Mouse (Mus musculus) cerebellum, adult 2 months (tissue): ENCODE results near the gene Rft1. TPM values are rescaled to one million over a fixed set of nuclear protein-coding genes. Genes with fewer than 3 reads are reported as not detected.

ENCODE experiments used
- DNase-seq, 2 experiments: peaks; one replicate each; pipeline ENCODE4 v3.0.0; 2021
- H3K27ac ChIP-seq: fragments of 200-500 bp; 2 replicates; pipeline ENCODE4 v1.5.1; 2012; ENCODE audit warnings: low read length, control low read depth, inconsistent platforms; ENCODE audit not compliant: insufficient read depth
- H3K27me3 ChIP-seq: fragments of 200-500 bp; 2 replicates; pipeline ENCODE4 v1.6.1; 2012; ENCODE audit warnings: inconsistent platforms, mild to moderate bottlenecking, low read length, moderate library complexity; ENCODE audit not compliant: control insufficient read depth, insufficient read depth
- H3K4me1 ChIP-seq: fragments of 200-500 bp; 2 replicates; pipeline ENCODE4 v1.6.1; 2011; ENCODE audit warnings: low read length; ENCODE audit not compliant: control insufficient read depth, insufficient read depth
- H3K4me3 ChIP-seq: fragments of 200-500 bp; replicated peaks from 2 replicates; pipeline ENCODE3; 2011; ENCODE audit warnings: mild to moderate bottlenecking, low read depth, low read length, control low read depth; ENCODE audit not compliant: insufficient read depth
- CTCF ChIP-seq: fragments of 200-500 bp; IDR thresholded peaks from 2 replicates; pipeline ENCODE4 v1.5.1; 2011; ENCODE audit warnings: low read depth, mild to moderate bottlenecking, control low read depth, low read length, moderate library complexity, borderline replicate concordance; ENCODE audit not compliant: insufficient read depth
- POLR2A ChIP-seq: fragments of 200-500 bp; IDR thresholded peaks from 2 replicates; pipeline ENCODE4 v1.6.1; 2011; ENCODE audit warnings: low read length, control low read depth, borderline replicate concordance; ENCODE audit not compliant: insufficient read depth
- WGBS: fragments of 180-500 bp; shearing (Covaris S2); methylation state at CpG from one replicate; pipeline ENCODE4 v1.1.7; 2018; 5-methylcytosine and 5-hydroxymethylcytosine counted together
- polyA plus RNA-seq: library from polyadenylated mRNA; depleted of rRNA; stranded (reverse); fragments of >200 nt; gene quantifications from 2 replicates; pipeline ENCODE4 v1.2.3, GENCODE M21; 2012

The Rft1 gene
- polyA plus RNA-seq, 1 experiment, result 12.4 TPM

DNA sequence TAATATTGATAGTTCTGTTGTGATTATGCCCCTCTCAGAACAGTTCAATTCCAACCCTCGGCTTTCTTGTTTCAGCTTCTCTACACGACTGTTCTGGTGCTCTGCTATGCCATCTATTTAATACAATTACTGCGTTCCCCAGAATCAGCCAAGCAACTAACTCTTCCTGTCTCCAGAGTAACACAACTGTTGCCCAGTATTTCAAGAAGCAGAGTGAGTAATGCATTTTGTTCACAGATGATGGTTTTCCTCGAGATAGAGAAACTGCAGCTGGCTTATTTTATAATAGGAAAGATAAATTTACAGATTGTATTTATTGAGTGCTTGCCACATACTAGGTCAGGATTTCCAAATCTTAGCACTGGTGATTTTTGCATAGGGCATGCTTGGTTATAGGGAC lies 12.4 kb downstream of the Rft1 start:
- Histone ChIP-seq H3K4me1 (no peaks in the 10 kb centered on the region), H3K4me3 (no peak overlapping the region), H3K27ac (no peak overlapping the region), H3K27me3 (no peaks in the 10 kb centered on the region)
- 82% methylated on average over 4 of the region's 4 CpGs for WGBS
- TF ChIP-seq CTCF (no peak), POLR2A (no peak)
- no peak for DNase-seq

DNA sequence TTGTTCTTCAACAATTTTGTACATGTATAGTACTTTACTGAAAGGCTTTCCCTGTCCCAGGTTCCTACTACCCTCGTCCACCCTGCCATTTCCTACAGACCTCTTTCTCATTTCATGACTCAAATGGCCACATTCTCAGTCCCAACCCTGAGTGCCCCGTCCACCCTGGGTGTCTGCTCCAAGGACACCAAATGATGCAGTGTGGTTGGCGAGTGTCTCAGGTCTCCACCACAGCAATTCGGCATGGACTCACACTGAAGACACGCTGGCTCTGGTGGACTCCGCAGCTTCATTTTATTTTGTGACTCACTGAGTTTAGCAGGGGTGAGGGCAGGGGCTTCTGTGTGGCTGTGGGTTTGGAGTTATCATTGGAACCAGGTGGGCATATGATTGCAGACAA lies 16.0 kb downstream of the Rft1 start:
- TF ChIP-seq POLR2A (no peak), CTCF (no peak)
- DNase-seq, result no peak
- 93% methylated on average over 6 of the region's 6 CpGs for WGBS
- no peak overlapping the region for H3K27ac ChIP-seq
- H3K4me1 ChIP-seq, result no peaks in the 10 kb centered on the region
- H3K27me3 ChIP-seq, result no peaks in the 10 kb centered on the region
- no peak overlapping the region for H3K4me3 ChIP-seq

DNA sequence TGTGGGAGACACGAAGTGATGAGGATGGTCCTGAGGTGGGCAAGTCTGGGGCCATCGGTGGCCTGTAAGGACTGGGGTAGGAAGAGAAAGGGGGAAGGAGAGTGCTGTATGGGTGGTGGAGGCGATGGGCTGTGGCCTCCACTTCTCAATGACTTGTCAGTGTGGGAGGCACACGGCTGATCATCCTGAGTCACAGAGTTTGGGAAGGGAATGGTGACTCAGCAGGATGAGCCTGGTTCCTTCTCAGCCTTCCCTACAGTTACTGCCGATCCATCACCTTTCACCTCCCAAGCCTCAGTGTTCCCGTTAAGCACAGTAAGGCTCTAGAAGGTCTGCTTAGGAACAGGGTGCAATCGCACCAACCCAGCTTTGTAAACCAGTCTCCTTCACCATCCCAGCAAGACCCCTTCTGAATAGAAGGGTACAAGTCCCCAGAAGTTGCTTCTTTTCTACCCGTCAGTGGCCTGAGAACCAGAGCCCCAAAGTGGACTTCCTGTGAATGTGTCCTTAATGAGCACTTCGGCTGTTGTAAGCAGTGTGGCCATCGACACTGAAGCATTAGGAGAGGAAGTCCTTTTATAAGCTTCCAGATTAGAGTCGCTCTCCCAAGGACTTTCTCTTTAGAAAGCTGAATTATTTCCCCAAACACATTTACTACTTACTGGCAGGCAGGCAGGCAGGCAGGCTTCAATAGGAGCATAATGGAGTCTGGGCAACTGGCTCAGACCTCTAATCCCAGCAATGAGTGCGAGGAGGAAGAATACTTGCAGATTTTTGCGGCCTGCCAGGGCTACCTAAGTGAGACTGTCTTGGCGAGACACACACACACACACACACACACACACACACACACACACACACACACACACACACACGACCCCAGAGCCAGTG lies 17.2 kb downstream of the Rft1 start:
- DNase-seq, result no peak
- H3K27me3 ChIP-seq, result no peaks in the 10 kb centered on the region
- no peak overlapping the region for H3K4me3 ChIP-seq
- no peak overlapping the region for H3K27ac ChIP-seq
- WGBS, result 75% methylated on average over 15 of the region's 15 CpGs
- TF ChIP-seq POLR2A (no peak), CTCF (no peak)
- H3K4me1 ChIP-seq, result no peaks in the 10 kb centered on the region

DNA sequence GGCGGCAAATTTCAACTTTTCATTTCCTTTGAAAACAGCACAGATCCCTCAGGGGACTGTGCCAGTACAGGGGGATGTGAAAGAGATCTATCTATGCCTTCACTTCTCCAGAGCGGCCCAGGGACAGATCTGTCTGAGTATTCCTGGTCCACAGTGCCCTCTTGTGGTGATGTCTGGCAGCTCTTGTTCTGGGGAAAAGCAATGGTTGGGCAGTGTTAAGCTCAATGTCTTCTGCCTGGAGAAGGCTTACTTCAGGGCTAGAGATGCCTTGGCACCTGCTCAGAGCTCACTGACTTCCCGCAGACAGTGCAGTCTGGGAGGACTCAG lies 17.8 kb downstream of the Rft1 start:
- Histone ChIP-seq H3K27me3 (no peaks in the 10 kb centered on the region), H3K4me3 (no peak overlapping the region)
- 6% methylated on average over 3 of the region's 3 CpGs for WGBS

DNA sequence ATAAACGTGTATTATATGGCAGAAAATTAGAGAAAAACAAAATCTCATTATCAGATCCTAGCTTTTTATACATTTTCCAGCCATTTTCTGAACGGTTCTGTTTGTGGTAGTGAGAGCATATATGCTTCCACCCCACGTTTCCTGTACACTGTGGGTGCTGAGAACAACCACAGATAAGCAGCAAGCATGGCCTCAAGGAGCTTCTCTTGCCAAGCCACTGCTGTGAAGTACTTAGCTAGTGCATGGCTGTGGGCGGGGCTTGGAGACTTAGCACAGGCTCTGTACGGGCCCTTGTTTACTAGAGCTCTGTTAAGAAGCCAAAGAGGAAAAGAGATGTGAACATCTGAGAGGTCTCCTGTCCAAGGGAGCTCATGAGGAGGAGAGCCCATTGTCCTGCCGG lies 20.8 kb downstream of the Rft1 start:
- Histone ChIP-seq H3K4me3 (no peak overlapping the region), H3K4me1 (no peaks in the 10 kb centered on the region), H3K27me3 (no peaks in the 10 kb centered on the region), H3K27ac (no peak overlapping the region)
- no peak for TF ChIP-seq POLR2A
- no peak for TF ChIP-seq CTCF
- WGBS, result 59% methylated on average over 6 of the region's 6 CpGs
- no peak for DNase-seq

More for the DNA sequence above, 17.8 kb downstream of the Rft1 start:
- TF ChIP-seq POLR2A, result no peak
- TF ChIP-seq CTCF, result peak; percentile 95
- H3K27ac ChIP-seq, result no peak overlapping the region
- H3K4me1 ChIP-seq, result no peaks in the 10 kb centered on the region
- peak; percentile 76 to 85 for DNase-seq

DNA sequence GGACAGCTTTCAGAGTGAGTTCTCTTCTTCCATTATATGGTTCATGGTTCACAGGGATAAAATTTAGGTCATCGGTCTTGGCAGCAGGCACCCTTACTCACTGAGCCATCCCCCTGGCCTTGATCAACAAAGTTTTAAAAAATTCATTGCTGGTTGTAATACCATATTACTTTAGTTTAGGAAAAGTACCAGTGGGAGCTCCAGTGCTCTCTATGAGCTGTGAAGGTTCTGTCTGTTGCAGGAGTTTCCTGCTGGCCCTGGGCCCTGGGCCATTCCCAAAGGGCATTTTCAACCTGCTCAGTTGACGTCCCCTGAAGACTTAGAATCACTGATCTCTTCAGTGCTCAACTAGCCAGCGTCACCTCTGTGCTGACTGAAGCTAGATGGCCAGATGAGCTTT lies 28.0 kb downstream of the Rft1 start:
- Histone ChIP-seq H3K27ac (no peak overlapping the region), H3K4me3 (no peak overlapping the region), H3K27me3 (no peaks in the 10 kb centered on the region), H3K4me1 (no peaks in the 10 kb centered on the region)
- no peak for DNase-seq
- no peak for TF ChIP-seq POLR2A
- no peak for TF ChIP-seq CTCF
- WGBS, result 71% methylated on average over 3 of the region's 3 CpGs

DNA sequence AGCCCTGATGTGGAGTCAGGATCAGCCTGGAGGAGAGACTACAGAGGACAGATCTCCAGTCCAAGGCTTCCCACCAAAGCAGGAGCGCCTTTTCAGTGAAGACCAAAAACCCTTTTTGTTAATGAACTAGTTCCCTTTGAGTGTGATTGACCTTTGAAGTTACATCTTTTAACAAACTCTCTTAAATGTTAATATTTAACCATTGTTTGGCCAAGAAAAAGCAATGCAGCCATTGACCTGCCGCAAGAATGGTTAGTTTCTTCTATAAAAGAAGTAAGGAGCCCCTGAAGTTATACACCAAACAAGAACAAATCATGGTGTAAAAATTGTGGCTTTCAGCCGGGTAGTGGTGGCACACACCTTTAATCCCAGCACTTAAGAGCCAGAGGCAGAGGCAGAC lies 36.5 kb downstream of the Rft1 start:
- Histone ChIP-seq H3K4me3 (no peak overlapping the region), H3K27me3 (no peaks in the 10 kb centered on the region), H3K27ac (no peak overlapping the region), H3K4me1 (peaks cover 12% of the 10 kb centered on the region)
- TF ChIP-seq POLR2A, result no peak
- no peak for TF ChIP-seq CTCF
- 98% methylated on average over 3 of the region's 3 CpGs for WGBS
- no peak for DNase-seq

DNA sequence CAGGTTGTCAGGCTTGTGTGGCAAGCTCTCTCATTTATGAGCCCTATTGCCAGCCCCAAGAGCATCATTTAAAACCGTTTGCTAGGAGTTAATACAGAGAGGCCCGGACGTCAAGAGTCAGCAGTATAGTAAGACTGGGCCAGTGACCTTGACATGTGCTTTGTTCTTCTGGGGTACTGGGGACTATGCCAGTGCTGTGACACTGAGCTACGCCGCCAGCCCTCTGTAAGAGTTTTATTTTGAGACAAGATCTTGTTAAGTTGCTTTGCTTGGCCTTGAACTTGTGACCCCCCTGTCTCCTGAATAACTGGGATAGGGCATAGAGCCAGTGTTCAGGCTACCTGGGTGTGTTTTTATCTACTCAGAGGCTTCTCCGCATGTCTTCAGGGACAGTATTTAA lies 38.3 kb downstream of the Rft1 start:
- DNase-seq, result no peak
- H3K27me3 ChIP-seq, result no peaks in the 10 kb centered on the region
- H3K27ac ChIP-seq, result no peak overlapping the region
- 92% methylated on average over 6 of the region's 6 CpGs for WGBS
- H3K4me3 ChIP-seq, result no peak overlapping the region
- TF ChIP-seq POLR2A (no peak), CTCF (no peak)
- H3K4me1 ChIP-seq, result peaks cover 18% of the 10 kb centered on the region
